Mouse (Mus musculus) embryonic facial prominence, embryonic 13.5 days (tissue): ENCODE data around the gene Kalrn. TPM values are rescaled to one million over a fixed set of nuclear protein-coding genes. Genes with fewer than 3 reads are reported as not detected.

ENCODE experiments used
- ATAC-seq: fragments of 200-750 bp; cut with Nextera tagmentation; 2 replicates; pipeline ENCODE4 v1.8.0; 2017; ENCODE audit warnings: low read depth; ENCODE audit not compliant: insufficient number of reproducible peaks, insufficient read depth, low FRiP score, low TSS enrichment
- H3K27ac ChIP-seq: fragments of 300-500 bp; sonication (generic); 2 replicates; pipeline ENCODE4 v1.5.1; 2015; ENCODE audit warnings: moderate library complexity, mild to moderate bottlenecking, inconsistent platforms
- H3K27me3 ChIP-seq: fragments of 300-500 bp; sonication (generic); 2 replicates; pipeline ENCODE4 v1.6.1; 2015; ENCODE audit warnings: mild to moderate bottlenecking, inconsistent platforms
- H3K36me3 ChIP-seq: fragments of 300-500 bp; sonication (generic); 2 replicates; pipeline ENCODE4 v1.6.1; 2015; ENCODE audit warnings: mild to moderate bottlenecking, inconsistent platforms
- H3K4me1 ChIP-seq: fragments of 300-500 bp; sonication (generic); 2 replicates; pipeline ENCODE4 v1.6.1; 2015; ENCODE audit warnings: inconsistent platforms
- H3K4me2 ChIP-seq: fragments of 300-500 bp; sonication (generic); 2 replicates; pipeline ENCODE4 v1.6.1; 2015; ENCODE audit warnings: moderate library complexity, mild to moderate bottlenecking, inconsistent platforms
- H3K4me3 ChIP-seq: fragments of 300-500 bp; sonication (generic); 2 replicates; pipeline ENCODE4 v1.5.1; 2015; ENCODE audit warnings: mild to moderate bottlenecking, inconsistent platforms
- H3K9ac ChIP-seq: fragments of 300-500 bp; sonication (generic); 2 replicates; pipeline ENCODE4 v1.6.1; 2015; ENCODE audit warnings: mild to moderate bottlenecking, inconsistent platforms
- H3K9me3 ChIP-seq: fragments of 300-500 bp; sonication (generic); 2 replicates; pipeline ENCODE4 v1.6.1; 2016; ENCODE audit warnings: inconsistent platforms
- WGBS: fragments of 180-500 bp; shearing (Covaris S2); methylation state at CpG from one replicate; pipeline ENCODE4 v1.1.7; 2015; ENCODE audit warnings: mixed read lengths; 5-methylcytosine and 5-hydroxymethylcytosine counted together
- polyA plus RNA-seq: library from polyadenylated mRNA; unstranded; fragments of >200 nt; fragmentation: Nextera tagmentation; extraction: Ambion mirVana; gene quantifications from 2 replicates; pipeline ENCODE4 v1.2.1, GENCODE M21; 2015

The Kalrn gene
- polyA plus RNA-seq, 1 experiment from 2014 or later, result 18.3 TPM

DNA sequence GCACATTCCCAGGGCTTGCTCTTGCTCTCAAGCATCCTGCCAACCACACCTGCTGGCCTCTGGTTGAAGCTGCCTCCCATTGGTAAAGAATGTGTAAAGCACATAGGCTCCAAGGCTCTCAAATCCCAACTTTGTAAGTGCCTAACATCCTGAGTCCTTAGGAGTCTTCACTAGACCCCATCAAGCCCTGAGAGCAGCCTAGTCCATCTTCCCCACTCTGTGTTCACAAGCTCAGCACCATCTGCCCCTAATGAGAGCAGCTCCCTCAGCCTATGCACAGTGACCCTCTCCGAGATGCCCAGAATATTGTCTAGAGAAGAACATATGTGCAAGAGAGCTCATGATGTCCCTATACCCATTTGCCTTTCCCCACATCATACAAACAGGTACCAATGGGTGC is 78.6 kb downstream of the Kalrn start:
- WGBS, result 97% methylated on average over 1 of the region's 1 CpGs

DNA sequence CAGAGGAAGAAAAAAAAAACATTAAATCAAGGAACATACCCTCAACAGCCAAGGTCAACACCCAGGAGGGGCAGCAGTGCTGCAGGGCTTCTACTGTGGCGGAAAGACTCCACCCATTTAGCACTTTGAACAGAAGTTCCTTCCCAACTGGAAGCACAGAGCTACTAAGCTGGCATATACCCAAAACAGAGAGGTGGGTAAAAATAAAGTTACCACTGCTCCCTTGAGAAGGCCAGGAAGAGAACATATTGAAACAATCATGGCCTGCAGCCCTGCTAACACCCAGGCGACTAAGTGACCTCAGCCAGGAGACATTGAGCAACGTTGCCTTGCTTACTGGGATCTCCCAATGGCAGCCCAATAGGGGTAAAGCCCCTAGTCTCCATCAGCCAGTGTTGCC is 79.4 kb downstream of the Kalrn start:
- Histone ChIP-seq H3K4me1 (peaks cover 35% of the 10 kb centered on the region), H3K36me3 (peaks cover 10% of the 10 kb centered on the region), H3K27me3 (no peaks in the 10 kb centered on the region), H3K27ac (no peak overlapping the region), H3K9me3 (no peaks in the 10 kb centered on the region), H3K4me2 (no peak overlapping the region), H3K9ac (no peak overlapping the region), H3K4me3 (no peak overlapping the region)
- WGBS, result 39% methylated on average over 3 of the region's 3 CpGs
- ATAC-seq, result no peak

More for the DNA sequence above, 78.6 kb downstream of the Kalrn start:
- H3K4me3 ChIP-seq, result no peak overlapping the region
- H3K27ac ChIP-seq, result no peak overlapping the region
- H3K27me3 ChIP-seq, result no peaks in the 10 kb centered on the region
- H3K9ac ChIP-seq, result no peak overlapping the region
- no peak overlapping the region for H3K4me2 ChIP-seq
- H3K36me3 ChIP-seq, result peaks cover 10% of the 10 kb centered on the region
- ATAC-seq, result no peak
- peaks cover 34% of the 10 kb centered on the region for H3K4me1 ChIP-seq
- H3K9me3 ChIP-seq, result no peaks in the 10 kb centered on the region

DNA sequence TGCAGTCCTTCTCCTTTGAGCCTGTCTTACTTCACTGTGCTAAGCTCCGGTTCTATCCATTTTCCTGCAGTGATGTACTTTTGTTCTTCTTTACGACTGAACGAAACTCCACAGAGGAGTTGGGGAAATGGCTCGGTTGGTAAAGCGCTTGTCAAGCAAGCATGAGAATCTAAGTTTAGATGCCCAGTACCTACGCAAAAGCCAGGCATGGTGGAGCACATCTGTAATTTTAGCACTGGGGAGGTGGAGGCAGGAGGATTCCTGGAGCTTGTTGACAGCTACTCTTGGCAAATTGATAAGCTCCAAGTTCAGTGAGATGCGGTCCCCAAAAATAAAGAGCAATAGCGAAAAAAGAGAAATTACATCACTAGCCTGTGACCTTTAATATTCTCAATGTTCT is 82.1 kb downstream of the Kalrn start:
- Histone ChIP-seq H3K4me1 (peaks cover 38% of the 10 kb centered on the region), H3K27me3 (no peaks in the 10 kb centered on the region), H3K27ac (0 out of 2 replicates have a peak overlapping the region, but pooled peaks have one; percentile 4), H3K4me2 (no peak overlapping the region), H3K36me3 (no peaks in the 10 kb centered on the region), H3K4me3 (no peak overlapping the region), H3K9me3 (no peaks in the 10 kb centered on the region), H3K9ac (no peak overlapping the region)
- no peak for ATAC-seq
- 74% methylated on average over 8 of the region's 8 CpGs for WGBS

DNA sequence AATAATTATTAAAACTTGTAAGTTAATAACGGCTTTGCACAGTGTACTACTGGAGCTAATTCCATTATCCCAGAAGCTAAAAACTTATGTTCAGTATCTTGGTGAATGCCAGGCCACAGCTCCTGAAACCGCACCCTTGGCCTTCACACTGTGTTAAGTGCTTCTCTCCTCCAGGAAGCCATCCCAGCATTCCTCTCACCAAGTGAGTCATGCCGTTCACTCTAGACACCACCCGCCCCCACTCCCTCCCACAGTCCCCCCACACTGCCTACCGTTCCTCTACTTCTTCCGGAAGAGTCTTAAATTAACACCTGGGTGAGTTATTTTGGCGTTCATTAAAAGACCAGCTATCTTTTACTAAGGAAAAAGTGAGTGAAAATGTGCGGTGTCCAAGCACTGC is 82.8 kb downstream of the Kalrn start:
- Histone ChIP-seq H3K27ac (0 out of 2 replicates have a peak overlapping the region, but pooled peaks have one; percentile 4), H3K9ac (no peak overlapping the region), H3K27me3 (no peaks in the 10 kb centered on the region), H3K36me3 (no peaks in the 10 kb centered on the region), H3K4me3 (no peak overlapping the region), H3K4me1 (peaks cover 45% of the 10 kb centered on the region), H3K9me3 (no peaks in the 10 kb centered on the region), H3K4me2 (no peak overlapping the region)
- 46% methylated on average over 8 of the region's 8 CpGs for WGBS
- ATAC-seq, result 0 out of 2 replicates have a peak, but pooled peaks have one; percentile 49

DNA sequence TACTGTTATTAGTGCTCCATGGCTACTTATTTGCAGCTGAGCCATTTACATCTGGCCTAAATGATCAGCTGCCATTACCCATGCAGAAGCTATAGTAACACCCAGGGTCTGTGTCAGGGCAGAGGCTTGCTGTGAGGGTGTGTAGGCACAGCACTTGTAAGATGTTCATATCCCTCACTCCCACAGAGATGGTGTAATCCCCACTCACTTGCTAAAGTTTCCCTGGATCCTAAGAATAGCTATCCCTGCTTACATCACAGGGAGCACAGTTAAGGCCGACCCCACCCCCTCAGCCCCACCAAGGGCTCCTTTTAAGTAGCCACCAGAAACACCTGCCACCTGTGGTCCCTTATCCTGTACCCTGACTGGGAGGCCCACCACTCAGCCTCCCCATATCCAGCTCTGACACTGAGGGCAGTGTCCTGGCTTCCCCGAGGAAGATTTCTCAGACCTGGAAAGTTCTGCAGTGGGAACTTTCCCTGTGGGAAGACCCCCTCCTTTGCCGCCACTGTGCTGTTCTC is 83.5 kb downstream of the Kalrn start:
- WGBS, result 47% methylated on average over 3 of the region's 3 CpGs
- Histone ChIP-seq H3K4me1 (peaks cover 51% of the 10 kb centered on the region), H3K9ac (no peak overlapping the region), H3K4me3 (no peak overlapping the region), H3K36me3 (no peaks in the 10 kb centered on the region), H3K9me3 (no peaks in the 10 kb centered on the region), H3K27me3 (no peaks in the 10 kb centered on the region), H3K27ac (no peak overlapping the region), H3K4me2 (no peak overlapping the region)
- no peak for ATAC-seq

DNA sequence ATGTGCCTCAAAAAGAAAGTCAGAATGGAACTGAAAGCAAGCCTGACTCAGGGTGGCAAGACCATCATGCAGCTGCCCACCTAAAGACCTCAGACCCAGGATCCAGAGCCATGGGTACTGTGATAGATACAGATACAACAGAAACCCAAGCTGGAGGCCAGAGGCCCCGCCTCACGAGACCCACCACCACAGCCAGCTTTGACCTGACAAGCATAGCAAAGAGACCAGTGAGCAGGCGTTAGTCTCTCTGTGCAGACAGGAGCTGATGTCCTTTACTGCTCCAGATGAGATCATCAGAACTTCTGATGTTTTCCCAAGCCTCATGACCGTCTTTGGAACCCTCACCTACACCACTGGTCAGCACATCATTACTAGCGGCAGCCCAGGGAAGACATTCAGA is 85.5 kb downstream of the Kalrn start:
- no peak overlapping the region for H3K4me2 ChIP-seq
- no peaks in the 10 kb centered on the region for H3K36me3 ChIP-seq
- H3K4me3 ChIP-seq, result no peak overlapping the region
- no peak for ATAC-seq
- H3K9ac ChIP-seq, result no peak overlapping the region
- H3K27ac ChIP-seq, result no peak overlapping the region
- H3K4me1 ChIP-seq, result peaks cover 52% of the 10 kb centered on the region
- H3K27me3 ChIP-seq, result no peaks in the 10 kb centered on the region
- 87% methylated on average over 5 of the region's 5 CpGs for WGBS
- H3K9me3 ChIP-seq, result no peaks in the 10 kb centered on the region

DNA sequence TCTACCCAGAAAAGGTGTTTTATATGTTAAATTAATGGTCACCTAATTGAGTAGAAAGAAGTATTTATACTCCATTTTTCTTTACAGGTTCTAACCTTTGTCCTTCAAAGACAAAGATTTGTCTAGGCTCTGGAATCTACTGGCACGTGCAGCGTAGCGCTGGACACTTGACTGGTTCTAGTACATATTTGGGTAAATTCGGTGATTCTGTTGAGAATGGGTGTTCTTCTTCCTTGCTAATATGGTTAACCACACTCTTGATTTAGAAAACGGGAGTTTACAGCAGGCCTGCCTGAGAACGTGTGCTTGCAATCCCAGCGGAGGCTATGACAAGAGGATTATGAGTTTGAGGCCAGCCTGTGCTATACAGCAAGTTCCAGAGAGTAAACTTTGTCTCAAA is 86.1 kb downstream of the Kalrn start:
- WGBS, result 88% methylated on average over 7 of the region's 7 CpGs
- peaks cover 52% of the 10 kb centered on the region for H3K4me1 ChIP-seq
- no peaks in the 10 kb centered on the region for H3K36me3 ChIP-seq
- no peak overlapping the region for H3K27ac ChIP-seq
- no peak overlapping the region for H3K4me3 ChIP-seq
- no peak overlapping the region for H3K9ac ChIP-seq
- H3K27me3 ChIP-seq, result no peaks in the 10 kb centered on the region
- H3K4me2 ChIP-seq, result no peak overlapping the region
- H3K9me3 ChIP-seq, result no peaks in the 10 kb centered on the region
- no peak for ATAC-seq

DNA sequence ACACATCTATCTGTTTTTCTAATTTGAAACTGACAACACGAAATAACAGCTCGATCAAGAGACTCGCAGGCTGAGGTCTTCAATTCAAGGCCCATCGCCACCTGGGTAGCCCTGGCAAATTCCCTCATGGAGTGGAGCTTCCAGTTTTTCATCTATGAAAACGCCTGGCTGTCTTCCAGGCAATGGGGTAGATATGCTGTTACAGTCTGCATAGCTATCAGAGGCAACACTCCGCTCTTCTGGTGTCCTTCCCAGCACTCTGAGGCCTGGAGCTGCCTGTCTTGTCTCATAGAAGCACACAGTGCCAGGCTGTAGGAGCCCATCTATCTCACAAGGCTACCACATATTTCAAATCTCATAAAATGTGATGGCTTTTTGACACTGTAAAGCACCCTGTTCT is 87.8 kb downstream of the Kalrn start:
- ATAC-seq, result no peak
- peak overlapping the region; percentile 39; the same call in 1 of the 2 replicates for H3K27ac ChIP-seq

DNA sequence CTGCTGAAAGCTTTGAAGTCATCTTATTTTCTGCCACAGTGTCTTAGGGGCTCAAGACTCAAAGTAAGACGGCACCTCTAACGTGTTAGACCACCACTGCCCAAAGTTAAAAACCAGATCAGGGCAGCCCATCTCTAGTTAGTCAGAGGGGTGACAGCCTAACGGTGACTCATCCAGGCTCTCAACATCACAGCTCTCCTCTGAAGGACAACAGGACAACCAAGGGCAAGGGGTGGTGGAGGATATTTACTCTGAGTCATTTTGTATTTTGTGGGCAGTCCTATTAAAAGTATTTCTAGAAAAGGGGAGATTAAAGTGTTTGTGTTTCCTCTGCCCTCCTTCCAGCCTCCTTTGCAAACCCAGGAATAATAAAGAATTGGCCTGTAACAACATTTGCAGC is 88.4 kb downstream of the Kalrn start:
- Histone ChIP-seq H3K4me1 (peaks cover 32% of the 10 kb centered on the region), H3K9me3 (no peaks in the 10 kb centered on the region), H3K9ac (no peak overlapping the region), H3K27me3 (no peaks in the 10 kb centered on the region), H3K27ac (no peak overlapping the region), H3K4me3 (no peak overlapping the region), H3K4me2 (no peak overlapping the region), H3K36me3 (no peaks in the 10 kb centered on the region)
- 54% methylated on average over 3 of the region's 3 CpGs for WGBS
- no peak for ATAC-seq

More for the DNA sequence above, 87.8 kb downstream of the Kalrn start:
- no peak overlapping the region for H3K9ac ChIP-seq
- H3K4me1 ChIP-seq, result peaks cover 37% of the 10 kb centered on the region
- H3K27me3 ChIP-seq, result no peaks in the 10 kb centered on the region
- H3K9me3 ChIP-seq, result no peaks in the 10 kb centered on the region
- no peaks in the 10 kb centered on the region for H3K36me3 ChIP-seq
- no peak overlapping the region for H3K4me3 ChIP-seq
- no peak overlapping the region for H3K4me2 ChIP-seq
- 74% methylated on average over 6 of the region's 6 CpGs for WGBS

DNA sequence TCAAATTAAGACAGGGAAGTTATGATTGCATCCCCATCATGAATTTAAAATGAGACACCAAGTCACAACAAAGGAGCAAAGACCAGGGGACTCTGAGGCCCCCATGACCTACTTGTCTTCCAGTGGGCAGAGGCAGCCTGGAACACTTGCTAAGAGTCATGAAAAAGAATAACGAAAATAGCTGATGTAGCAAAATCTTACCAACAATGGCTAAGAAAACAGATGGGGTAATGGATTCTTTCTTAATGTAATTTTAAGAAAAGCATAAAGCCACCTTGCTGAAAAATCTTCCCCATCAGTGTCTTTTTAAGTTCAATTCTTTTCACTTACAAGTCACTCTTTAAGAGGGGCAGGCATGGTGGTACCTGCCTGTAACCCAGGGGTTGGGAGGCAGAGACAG is 89.1 kb downstream of the Kalrn start:
- H3K4me1 ChIP-seq, result peaks cover 30% of the 10 kb centered on the region
- H3K27ac ChIP-seq, result peak overlapping the region; percentile 3; the same call in 1 of the 2 replicates
- no peaks in the 10 kb centered on the region for H3K9me3 ChIP-seq
- no peak overlapping the region for H3K4me3 ChIP-seq
- H3K27me3 ChIP-seq, result no peaks in the 10 kb centered on the region
- no peak for ATAC-seq
- no peak overlapping the region for H3K9ac ChIP-seq
- 58% methylated on average over 1 of the region's 1 CpGs for WGBS
- H3K36me3 ChIP-seq, result no peaks in the 10 kb centered on the region
- H3K4me2 ChIP-seq, result no peak overlapping the region

DNA sequence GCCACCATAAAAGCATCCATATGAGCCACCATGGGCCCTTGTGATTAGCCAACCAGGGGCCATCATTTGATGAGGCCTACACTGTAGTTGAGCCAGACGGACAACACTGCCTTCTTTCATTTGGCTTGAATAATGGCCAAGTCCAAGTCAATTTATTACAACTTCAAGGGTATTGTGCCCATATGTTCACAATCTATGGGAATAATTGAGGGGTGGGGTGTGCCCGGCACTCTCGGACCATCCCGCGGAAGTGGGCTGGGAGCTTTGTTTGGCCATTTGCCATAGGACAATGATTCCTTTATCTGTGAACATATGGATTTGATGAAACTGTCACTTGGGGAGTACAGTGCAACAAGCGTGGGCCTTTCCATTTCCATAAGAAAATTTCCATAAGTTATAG is 89.6 kb downstream of the Kalrn start:
- Histone ChIP-seq H3K27me3 (no peaks in the 10 kb centered on the region), H3K27ac (no peak overlapping the region), H3K4me1 (peaks cover 30% of the 10 kb centered on the region), H3K4me3 (no peak overlapping the region), H3K9me3 (no peaks in the 10 kb centered on the region), H3K4me2 (no peak overlapping the region), H3K9ac (no peak overlapping the region), H3K36me3 (no peaks in the 10 kb centered on the region)
- WGBS, result 27% methylated on average over 6 of the region's 6 CpGs
- no peak for ATAC-seq

DNA sequence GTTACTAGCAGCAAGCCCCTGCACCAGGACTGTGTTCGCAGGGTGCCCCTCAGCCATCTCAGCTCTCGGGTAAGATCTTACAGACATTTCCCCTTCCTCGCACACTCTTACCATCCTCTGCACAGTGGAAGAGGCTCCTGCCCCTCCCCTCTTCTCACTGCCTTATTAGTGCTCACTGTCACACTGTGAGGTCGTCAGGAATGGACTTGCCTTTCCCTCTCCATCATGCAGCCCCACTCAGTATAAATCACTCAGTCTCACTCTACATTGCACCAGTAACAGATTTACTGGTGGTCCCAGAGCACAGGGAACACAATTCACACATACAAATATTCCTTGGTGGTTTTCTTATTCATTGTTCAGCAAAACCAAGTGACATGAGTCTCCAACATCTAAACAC is 98.6 kb downstream of the Kalrn start:
- 64% methylated on average over 4 of the region's 4 CpGs for WGBS

More for the DNA sequence above, 98.6 kb downstream of the Kalrn start:
- no peak overlapping the region for H3K4me3 ChIP-seq
- no peaks in the 10 kb centered on the region for H3K27me3 ChIP-seq
- no peak overlapping the region for H3K27ac ChIP-seq
- ATAC-seq, result no peak
- H3K36me3 ChIP-seq, result no peaks in the 10 kb centered on the region
- no peak overlapping the region for H3K4me2 ChIP-seq
- H3K9me3 ChIP-seq, result no peaks in the 10 kb centered on the region
- peaks cover 37% of the 10 kb centered on the region for H3K4me1 ChIP-seq
- H3K9ac ChIP-seq, result no peak overlapping the region
